Mouse (Mus musculus): ENCODE measurements around the gene Entpd7.

DNA sequence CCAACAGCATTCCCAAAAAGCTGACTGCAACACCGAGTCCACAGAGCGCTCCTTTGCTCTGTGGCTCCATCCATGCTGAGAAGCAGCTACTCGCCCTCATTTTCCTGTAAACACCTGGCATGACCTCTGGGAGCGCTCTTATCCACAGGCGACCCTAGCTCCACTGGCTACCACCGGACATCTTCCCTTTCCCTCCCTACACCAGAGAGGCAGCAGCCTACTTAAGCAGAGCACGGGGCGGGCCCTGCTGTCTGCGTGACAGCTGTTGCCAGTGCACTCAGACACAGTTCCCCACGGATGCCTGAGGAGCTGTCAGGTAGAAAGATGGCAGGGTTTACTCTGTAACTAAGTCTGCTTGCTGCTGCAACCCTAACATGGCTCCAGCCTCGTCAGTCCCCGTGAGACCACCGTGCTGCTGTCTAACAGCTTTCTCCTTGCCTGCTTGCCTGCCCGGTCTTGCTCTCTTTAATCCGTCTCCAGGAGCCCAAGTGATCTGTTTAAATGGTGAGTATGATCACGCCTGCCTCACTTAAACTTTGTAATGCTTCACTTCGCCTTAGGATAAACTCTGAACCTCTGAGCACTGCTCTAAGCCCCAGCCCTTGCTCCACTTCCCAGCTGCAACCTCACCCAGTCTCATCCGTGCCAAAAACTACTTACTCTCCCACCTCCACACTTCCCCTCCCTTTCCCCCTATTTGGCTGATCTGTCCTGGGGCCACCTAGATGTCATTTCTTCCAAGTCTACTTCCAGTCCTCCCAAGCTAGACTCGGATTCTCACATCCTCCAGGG lies 27.1 kb upstream of the Entpd7 start:
- TF ChIP-seq CTCF (IDR thresholded peaks at IDR 0.05; ENCODE audit: control insufficient read depth, insufficient read depth, insufficient read length) (no peak), USF1 (IDR thresholded peaks at IDR 0.05; ENCODE audit: low read depth) (no peak), CEBPB (IDR thresholded peaks at IDR 0.05; ENCODE audit: low read depth) (no peak), MAX (IDR thresholded peaks at IDR 0.05) (no peak), MYOG (IDR thresholded peaks at IDR 0.05; ENCODE audit: control insufficient read depth, extremely low read depth, insufficient read length) (no peak)

Measured in C2C12 (cell line).